Comparison of ENCODE assay signal across 17 mouse cellular contexts in genomic region chr1:194720406-194720805, GRCm38 (mm10).
DNase-seq lines count a peak whose midpoint lies in the region; ATAC-seq lines count a peak whose summit lies in the region.
"Had no signal": no experiment of that assay in that cellular context is flagged by ENCODE, and none has a peak within 500 bp of the region (broad histone marks: within the 10 kb centered on the region; RNA-seq: fewer than 3 reads in every experiment).

No protein-coding gene starts in this region.

- H3K4me2 ChIP-seq in forebrain, embryonic 12.5 days, result no peak overlapping the region
- no peak overlapping the region for H3K4me2 ChIP-seq in hindbrain, embryonic 15.5 days
- no peak overlapping the region for H3K4me2 ChIP-seq in heart, embryonic 12.5 days
- H3K4me2 ChIP-seq: embryonic facial prominence, embryonic 15.5 days; intestine, embryonic 15.5 days; midbrain, embryonic 11.5 days had no signal

- H3K27me3 ChIP-seq in forebrain, embryonic 12.5 days, result no peaks in the 10 kb centered on the region
- no peaks in the 10 kb centered on the region for H3K27me3 ChIP-seq in hindbrain, embryonic 15.5 days
- no peaks in the 10 kb centered on the region for H3K27me3 ChIP-seq in heart, embryonic 12.5 days (replicated peaks)
- H3K27me3 ChIP-seq: embryonic facial prominence, embryonic 15.5 days; intestine, embryonic 15.5 days had no signal

- peak; percentile 31 for DNase-seq in 3T3-L1 (ENCODE audit: low read depth, low spot score)
- peak; percentile 70 for DNase-seq in embryo, embryonic 10 days (ENCODE audit: low spot score)
- no peak for DNase-seq in layer of hippocampus, adult 11-12 months (ENCODE audit: low spot score)
- no peak for DNase-seq in cerebellum, postnatal 4 days (ENCODE audit: low spot score in 2 of 2)
- no peak for DNase-seq in gastrocnemius, postnatal 4 days (ENCODE audit: low spot score in 2 of 2)
- DNase-seq: adrenal gland, postnatal 25 days; cerebellum, adult 9-10 months; heart, adult 2 months; thymus, postnatal 25 days had no signal

- WGBS in forebrain, embryonic 12.5 days, result 71% methylated on average over 4 of the region's 4 CpGs
- WGBS in hindbrain, embryonic 15.5 days, result 48% methylated on average over 4 of the region's 4 CpGs
- 57% methylated on average over 4 of the region's 4 CpGs for WGBS in heart, embryonic 12.5 days

- H3K4me1 ChIP-seq in forebrain, embryonic 12.5 days, result peaks cover 26% of the 10 kb centered on the region
- peaks cover 38% of the 10 kb centered on the region for H3K4me1 ChIP-seq in hindbrain, embryonic 15.5 days (replicated peaks)
- peaks cover 8% of the 10 kb centered on the region for H3K4me1 ChIP-seq in heart, embryonic 12.5 days (replicated peaks)
- H3K4me1 ChIP-seq: intestine, embryonic 15.5 days had no signal

- H3K4me3 ChIP-seq in forebrain, embryonic 12.5 days (replicated peaks), result no peak overlapping the region
- H3K4me3 ChIP-seq in hindbrain, embryonic 15.5 days, result no peak overlapping the region
- no peak overlapping the region for H3K4me3 ChIP-seq in heart, embryonic 12.5 days
- H3K4me3 ChIP-seq: embryonic facial prominence, embryonic 15.5 days; heart, adult 2 months; intestine, embryonic 15.5 days; layer of hippocampus, adult 2 months had no signal

- H3K36me3 ChIP-seq in forebrain, embryonic 12.5 days (replicated peaks), result 0 out of 2 replicates have a peak, but pooled peaks cover 3% of the 10 kb centered on the region
- no peaks in the 10 kb centered on the region for H3K36me3 ChIP-seq in hindbrain, embryonic 15.5 days
- H3K36me3 ChIP-seq in heart, embryonic 12.5 days, result no peaks in the 10 kb centered on the region
- H3K36me3 ChIP-seq: embryonic facial prominence, embryonic 15.5 days; intestine, embryonic 15.5 days had no signal

- H3K27ac ChIP-seq in forebrain, embryonic 12.5 days, result peak overlapping the region; percentile 31; the same call in 1 of the 2 replicates
- H3K27ac ChIP-seq in hindbrain, embryonic 15.5 days (replicated peaks), result peak overlapping the region; percentile 59; the same call in 1 of the 2 replicates
- no peak overlapping the region for H3K27ac ChIP-seq in heart, embryonic 12.5 days (ENCODE audit: poor library complexity, severe bottlenecking)
- H3K27ac ChIP-seq: embryonic facial prominence, embryonic 15.5 days; heart, adult 2 months; intestine, embryonic 15.5 days; layer of hippocampus, adult 2 months; stomach, postnatal 0 days had no signal

- H3K9me3 ChIP-seq in forebrain, embryonic 12.5 days, result no peaks in the 10 kb centered on the region
- no peaks in the 10 kb centered on the region for H3K9me3 ChIP-seq in hindbrain, embryonic 15.5 days
- H3K9me3 ChIP-seq in heart, embryonic 12.5 days (replicated peaks), result no peaks in the 10 kb centered on the region
- H3K9me3 ChIP-seq: embryonic facial prominence, embryonic 15.5 days; intestine, embryonic 15.5 days had no signal

- no peak for ATAC-seq in forebrain, embryonic 12.5 days (ENCODE audit: low FRiP score)
- ATAC-seq in hindbrain, embryonic 15.5 days (ENCODE audit: low FRiP score, low read depth), result no peak
- ATAC-seq in heart, embryonic 12.5 days (ENCODE audit: insufficient number of reproducible peaks, low FRiP score), result no peak
- ATAC-seq: intestine, embryonic 15.5 days had no signal

- no peak overlapping the region for H3K9ac ChIP-seq in forebrain, embryonic 12.5 days
- H3K9ac ChIP-seq in hindbrain, embryonic 15.5 days, result no peak overlapping the region
- H3K9ac ChIP-seq in heart, embryonic 12.5 days, result no peak overlapping the region
- H3K9ac ChIP-seq: embryonic facial prominence, embryonic 15.5 days; intestine, embryonic 15.5 days had no signal

Comparison
In these comparisons a context has a peak if more than half of its experiments do, and no peak if none do; other contexts are left out.
1. DNase-seq: peak in 3T3-L1 (single experiment) and embryo, embryonic 10 days (single experiment); none in layer of hippocampus, adult 11-12 months (single experiment), cerebellum, postnatal 4 days (0 of 2) and gastrocnemius, postnatal 4 days (0 of 2).